Mouse (Mus musculus): ENCODE measurements around the gene Fut8. TPM values are rescaled to one million over a fixed set of nuclear protein-coding genes. Genes with fewer than 3 reads are reported as not detected.

Fut8 gene
- polyA plus RNA-seq, 1 experiment from 2014 or later, result 17.2 TPM

- Histone ChIP-seq H3K4me2 (ENCODE audit: low read length) (no peak overlapping the region), H3K4me1 (replicated peaks; ENCODE audit: control insufficient read depth, insufficient read depth, low read length) (no peaks in the 10 kb centered on the region), H3K27ac (ENCODE audit: low read depth) (no peak overlapping the region), H3K27me3 (replicated peaks; ENCODE audit: control insufficient read depth, insufficient read depth, low read length) (no peaks in the 10 kb centered on the region), H3K9me3 (ENCODE audit: control insufficient read depth, low read length) (no peaks in the 10 kb centered on the region), H3K4me3 (ENCODE audit: low read depth, low read length) (no peak overlapping the region), H3K9ac (ENCODE audit: low read length) (no peak overlapping the region), H3K36me3 (ENCODE audit: control insufficient read depth, insufficient read depth, low read length) (no peaks in the 10 kb centered on the region)
- WGBS, result 80% methylated on average over 3 of the region's 3 CpGs
- DNase-seq (ENCODE audit: low spot score), result no peak
- ATAC-seq (replicated peaks; ENCODE audit: low FRiP score, low TSS enrichment, low read depth), result no peak
These were observed 264.3 kb downstream of the Fut8 start for GRCm38 (mm10) chr12:77502243-77502642.

GRCm38 (mm10) chr12:77505431-77505830 is 267.5 kb downstream of the Fut8 start:
- Histone ChIP-seq H3K36me3 (ENCODE audit: control insufficient read depth, insufficient read depth, low read length) (no peaks in the 10 kb centered on the region), H3K9ac (ENCODE audit: low read length) (no peak overlapping the region), H3K4me3 (ENCODE audit: low read depth, low read length) (no peak overlapping the region), H3K9me3 (ENCODE audit: control insufficient read depth, low read length) (no peaks in the 10 kb centered on the region), H3K27me3 (replicated peaks; ENCODE audit: control insufficient read depth, insufficient read depth, low read length) (no peaks in the 10 kb centered on the region), H3K27ac (ENCODE audit: low read depth) (no peak overlapping the region), H3K4me1 (replicated peaks; ENCODE audit: control insufficient read depth, insufficient read depth, low read length) (no peaks in the 10 kb centered on the region), H3K4me2 (ENCODE audit: low read length) (no peak overlapping the region)
- WGBS, result 86% methylated on average over 2 of the region's 2 CpGs
- DNase-seq (ENCODE audit: low spot score), result no peak
- ATAC-seq (replicated peaks; ENCODE audit: low FRiP score, low TSS enrichment, low read depth), result no peak

- H3K9me3 ChIP-seq (ENCODE audit: control insufficient read depth, low read length), result no peaks in the 10 kb centered on the region
- H3K27me3 ChIP-seq (replicated peaks; ENCODE audit: control insufficient read depth, insufficient read depth, low read length), result no peaks in the 10 kb centered on the region
- ATAC-seq (replicated peaks; ENCODE audit: low FRiP score, low TSS enrichment, low read depth) (no peak; the same call in 1 of the 2 replicates), DNase-seq (ENCODE audit: low spot score) (no peak)
- no peak overlapping the region for H3K4me3 ChIP-seq (ENCODE audit: low read depth, low read length)
- no peak overlapping the region for H3K27ac ChIP-seq (ENCODE audit: low read depth)
- H3K9ac ChIP-seq (ENCODE audit: low read length), result no peak overlapping the region
- no peak overlapping the region for H3K4me2 ChIP-seq (ENCODE audit: low read length)
- no peaks in the 10 kb centered on the region for H3K4me1 ChIP-seq (replicated peaks; ENCODE audit: control insufficient read depth, insufficient read depth, low read length)
- 88% methylated on average over 24 of the region's 24 CpGs for WGBS
- H3K36me3 ChIP-seq (ENCODE audit: control insufficient read depth, insufficient read depth, low read length), result no peaks in the 10 kb centered on the region
These were observed 269.8 kb downstream of the Fut8 start for GRCm38 (mm10) chr12:77507770-77508169.

GRCm38 (mm10) chr12:77510758-77511157 is 272.8 kb downstream of the Fut8 start:
- ATAC-seq (replicated peaks; ENCODE audit: low FRiP score, low TSS enrichment, low read depth) (no peak), DNase-seq (ENCODE audit: low spot score) (no peak)
- H3K27me3 ChIP-seq (replicated peaks; ENCODE audit: control insufficient read depth, insufficient read depth, low read length), result no peaks in the 10 kb centered on the region
- H3K4me1 ChIP-seq (replicated peaks; ENCODE audit: control insufficient read depth, insufficient read depth, low read length), result no peaks in the 10 kb centered on the region
- H3K4me2 ChIP-seq (ENCODE audit: low read length), result no peak overlapping the region
- WGBS, result 86% methylated on average over 7 of the region's 7 CpGs
- H3K9ac ChIP-seq (ENCODE audit: low read length), result no peak overlapping the region
- no peaks in the 10 kb centered on the region for H3K9me3 ChIP-seq (ENCODE audit: control insufficient read depth, low read length)
- no peaks in the 10 kb centered on the region for H3K36me3 ChIP-seq (ENCODE audit: control insufficient read depth, insufficient read depth, low read length)
- no peak overlapping the region for H3K4me3 ChIP-seq (ENCODE audit: low read depth, low read length)
- H3K27ac ChIP-seq (ENCODE audit: low read depth), result no peak overlapping the region

- H3K27ac ChIP-seq (ENCODE audit: low read depth), result no peak overlapping the region
- no peak for ATAC-seq (replicated peaks; ENCODE audit: low FRiP score, low TSS enrichment, low read depth)
- 79% methylated on average over 9 of the region's 9 CpGs for WGBS
- H3K4me2 ChIP-seq (ENCODE audit: low read length), result no peak overlapping the region
- H3K36me3 ChIP-seq (ENCODE audit: control insufficient read depth, insufficient read depth, low read length), result no peaks in the 10 kb centered on the region
- no peak overlapping the region for H3K4me3 ChIP-seq (ENCODE audit: low read depth, low read length)
- no peaks in the 10 kb centered on the region for H3K4me1 ChIP-seq (replicated peaks; ENCODE audit: control insufficient read depth, insufficient read depth, low read length)
- no peak for DNase-seq (ENCODE audit: low spot score)
- H3K9me3 ChIP-seq (ENCODE audit: control insufficient read depth, low read length), result no peaks in the 10 kb centered on the region
- H3K27me3 ChIP-seq (replicated peaks; ENCODE audit: control insufficient read depth, insufficient read depth, low read length), result no peaks in the 10 kb centered on the region
- H3K9ac ChIP-seq (ENCODE audit: low read length), result no peak overlapping the region
These were observed 273.3 kb downstream of the Fut8 start for GRCm38 (mm10) chr12:77511206-77511605.

- Histone ChIP-seq H3K4me2 (ENCODE audit: low read length) (no peak overlapping the region), H3K36me3 (ENCODE audit: control insufficient read depth, insufficient read depth, low read length) (no peaks in the 10 kb centered on the region), H3K9me3 (ENCODE audit: control insufficient read depth, low read length) (no peaks in the 10 kb centered on the region), H3K4me3 (ENCODE audit: low read depth, low read length) (no peak overlapping the region), H3K9ac (ENCODE audit: low read length) (no peak overlapping the region), H3K27ac (ENCODE audit: low read depth) (no peak overlapping the region), H3K4me1 (replicated peaks; ENCODE audit: control insufficient read depth, insufficient read depth, low read length) (no peaks in the 10 kb centered on the region), H3K27me3 (replicated peaks; ENCODE audit: control insufficient read depth, insufficient read depth, low read length) (no peaks in the 10 kb centered on the region)
- WGBS, result 70% methylated on average over 3 of the region's 3 CpGs
- ATAC-seq (replicated peaks; ENCODE audit: low FRiP score, low TSS enrichment, low read depth), result no peak
- no peak for DNase-seq (ENCODE audit: low spot score)
These were observed 273.7 kb downstream of the Fut8 start for GRCm38 (mm10) chr12:77511631-77512030.

GRCm38 (mm10) chr12:77516805-77517204 is 278.9 kb downstream of the Fut8 start:
- no peak overlapping the region for H3K4me2 ChIP-seq (ENCODE audit: low read length)
- no peaks in the 10 kb centered on the region for H3K36me3 ChIP-seq (ENCODE audit: control insufficient read depth, insufficient read depth, low read length)
- H3K4me3 ChIP-seq (ENCODE audit: low read depth, low read length), result no peak overlapping the region
- H3K9ac ChIP-seq (ENCODE audit: low read length), result no peak overlapping the region
- H3K27ac ChIP-seq (ENCODE audit: low read depth), result no peak overlapping the region
- no peaks in the 10 kb centered on the region for H3K27me3 ChIP-seq (replicated peaks; ENCODE audit: control insufficient read depth, insufficient read depth, low read length)
- H3K9me3 ChIP-seq (ENCODE audit: control insufficient read depth, low read length), result no peaks in the 10 kb centered on the region
- WGBS, result 83% methylated on average over 6 of the region's 6 CpGs
- H3K4me1 ChIP-seq (replicated peaks; ENCODE audit: control insufficient read depth, insufficient read depth, low read length), result no peaks in the 10 kb centered on the region
- no peak for DNase-seq (ENCODE audit: low spot score)
- no peak for ATAC-seq (replicated peaks; ENCODE audit: low FRiP score, low TSS enrichment, low read depth)

GRCm38 (mm10) chr12:77517691-77518090 is 279.8 kb downstream of the Fut8 start:
- ATAC-seq (replicated peaks; ENCODE audit: low FRiP score, low TSS enrichment, low read depth), result no peak
- Histone ChIP-seq H3K4me3 (ENCODE audit: low read depth, low read length) (no peak overlapping the region), H3K9ac (ENCODE audit: low read length) (no peak overlapping the region), H3K27ac (ENCODE audit: low read depth) (no peak overlapping the region), H3K27me3 (replicated peaks; ENCODE audit: control insufficient read depth, insufficient read depth, low read length) (no peaks in the 10 kb centered on the region), H3K36me3 (ENCODE audit: control insufficient read depth, insufficient read depth, low read length) (no peaks in the 10 kb centered on the region), H3K4me2 (ENCODE audit: low read length) (no peak overlapping the region), H3K9me3 (ENCODE audit: control insufficient read depth, low read length) (no peaks in the 10 kb centered on the region), H3K4me1 (replicated peaks; ENCODE audit: control insufficient read depth, insufficient read depth, low read length) (no peaks in the 10 kb centered on the region)
- no peak for DNase-seq (ENCODE audit: low spot score)
- WGBS, result 88% methylated on average over 12 of the region's 12 CpGs

GRCm38 (mm10) chr12:77519534-77520102 is 281.7 kb downstream of the Fut8 start:
- ATAC-seq (replicated peaks; ENCODE audit: low FRiP score, low TSS enrichment, low read depth) (no peak), DNase-seq (ENCODE audit: low spot score) (no peak)
- no peak overlapping the region for H3K4me2 ChIP-seq (ENCODE audit: low read length)
- H3K4me3 ChIP-seq (ENCODE audit: low read depth, low read length), result no peak overlapping the region
- H3K9me3 ChIP-seq (ENCODE audit: control insufficient read depth, low read length), result no peaks in the 10 kb centered on the region
- no peaks in the 10 kb centered on the region for H3K36me3 ChIP-seq (ENCODE audit: control insufficient read depth, insufficient read depth, low read length)
- no peak overlapping the region for H3K9ac ChIP-seq (ENCODE audit: low read length)
- WGBS, result 79% methylated on average over 6 of the region's 6 CpGs
- no peak overlapping the region for H3K27ac ChIP-seq (ENCODE audit: low read depth)
- no peaks in the 10 kb centered on the region for H3K4me1 ChIP-seq (replicated peaks; ENCODE audit: control insufficient read depth, insufficient read depth, low read length)
- H3K27me3 ChIP-seq (replicated peaks; ENCODE audit: control insufficient read depth, insufficient read depth, low read length), result no peaks in the 10 kb centered on the region
